Mouse (Mus musculus) E14TG2a.4 (cell line): Measurements from ENCODE around the gene Nfic.

ENCODE experiments used
- CTCF ChIP-seq: conservative IDR thresholded peaks from 2 replicates; pipeline ENCODE4 v1.5.1; 2014; ENCODE audit warnings: low read length
- NANOG ChIP-seq: IDR thresholded peaks from 2 replicates; pipeline ENCODE4 v1.6.1; 2014; ENCODE audit warnings: borderline replicate concordance, low read length, mixed read lengths
- POU5F1 ChIP-seq: IDR thresholded peaks from 2 replicates; pipeline ENCODE4 v1.6.1; 2014; ENCODE audit warnings: low read length, borderline replicate concordance

- no peak for TF ChIP-seq CTCF
- TF ChIP-seq POU5F1 = no peak
- no peak for TF ChIP-seq NANOG
These were observed 25.8 kb downstream of the Nfic start for GRCm38 (mm10) chr10:81429605-81430061.
